Mouse (Mus musculus) lung, postnatal 0 days (tissue): ENCODE measurements around the gene Rabac1.

Source experiments
- CTCF ChIP-seq: IDR thresholded peaks from 2 replicates; pipeline ENCODE4 v1.5.1; 2016; ENCODE audit warnings: antibody characterized with exemption, mild to moderate bottlenecking
- EP300 ChIP-seq: IDR thresholded peaks from 2 replicates; pipeline ENCODE4 v1.6.1; 2016; ENCODE audit warnings: antibody characterized with exemption, mild to moderate bottlenecking, control low read depth

- TF ChIP-seq CTCF: no peak
- no peak for TF ChIP-seq EP300
These were observed 35.2 kb upstream of the Rabac1 start for GRCm38 (mm10) chr7:25007609-25008374.
